Mouse (Mus musculus) lung, adult 2 months (tissue): ENCODE results near the gene Espnl.

ENCODE experiments used
- CTCF ChIP-seq: fragments of 200-500 bp; IDR thresholded peaks from 2 replicates; pipeline ENCODE4 v1.5.1; 2011; ENCODE audit warnings: mild to moderate bottlenecking, low read length, control low read depth; ENCODE audit not compliant: insufficient read depth
- POLR2A ChIP-seq: fragments of 200-500 bp; IDR thresholded peaks from 2 replicates; pipeline ENCODE4 v1.6.1; 2011; ENCODE audit warnings: low read depth, mild to moderate bottlenecking, control low read depth, low read length, borderline replicate concordance; ENCODE audit errors: extremely low read depth

- TF ChIP-seq CTCF (no peak), POLR2A (no peak)
Measured at GRCm38 (mm10) chr1:91332102-91332501, 10.2 kb downstream of the Espnl start.
